Mouse (Mus musculus) embryonic facial prominence, embryonic 14.5 days (tissue): ENCODE measurements around the gene Slc19a1. TPM values are rescaled to one million over a fixed set of nuclear protein-coding genes. Genes with fewer than 3 reads are reported as not detected.
A peak's percentile ranks its signal among the peaks of the same experiment; 100 is the strongest.

ENCODE experiments used
- ATAC-seq: fragments of 200-750 bp; cut with Nextera tagmentation; 2 replicates; pipeline ENCODE4 v1.8.0; 2017; ENCODE audit warnings: low read depth, moderate number of reproducible peaks, moderate TSS enrichment
- DNase-seq: peaks from one replicate; pipeline ENCODE4 v3.0.0-alpha.2; 2015; ENCODE audit warnings: low spot score
- H3K27ac ChIP-seq: fragments of 300-500 bp; sonication (generic); replicated peaks from 2 replicates; pipeline ENCODE4 v1.5.1; 2014; ENCODE audit warnings: low read depth, mild to moderate bottlenecking, low read length, moderate library complexity
- H3K27me3 ChIP-seq: fragments of 300-500 bp; sonication (generic); replicated peaks from 2 replicates; pipeline ENCODE4 v1.6.1; 2014; ENCODE audit warnings: low read length; ENCODE audit not compliant: control insufficient read depth, insufficient read depth
- H3K36me3 ChIP-seq: fragments of 300-500 bp; sonication (generic); 2 replicates; pipeline ENCODE4 v1.6.1; 2014; ENCODE audit warnings: low read length, mixed read lengths; ENCODE audit not compliant: control insufficient read depth, insufficient read depth
- H3K4me1 ChIP-seq: fragments of 300-500 bp; sonication (generic); 2 replicates; pipeline ENCODE4 v1.6.1; 2014; ENCODE audit warnings: antibody characterized with exemption, low read length; ENCODE audit not compliant: control insufficient read depth, insufficient read depth
- H3K4me2 ChIP-seq: fragments of 300-500 bp; sonication (generic); 2 replicates; pipeline ENCODE4 v1.6.1; 2014; ENCODE audit warnings: low read depth, mild to moderate bottlenecking, low read length, moderate library complexity, mixed read lengths
- H3K4me3 ChIP-seq: fragments of 300-500 bp; sonication (generic); 2 replicates; pipeline ENCODE4 v1.5.1; 2014; ENCODE audit warnings: low read depth, mild to moderate bottlenecking, low read length
- H3K9ac ChIP-seq: fragments of 300-500 bp; sonication (generic); 2 replicates; pipeline ENCODE4 v1.6.1; 2014; ENCODE audit warnings: low read depth, mild to moderate bottlenecking, low read length, moderate library complexity, mixed read lengths
- H3K9me3 ChIP-seq: fragments of 300-500 bp; sonication (generic); 2 replicates; pipeline ENCODE4 v1.6.1; 2016; ENCODE audit warnings: low read length; ENCODE audit not compliant: control insufficient read depth
- WGBS: fragments of 180-500 bp; shearing (Covaris S2); extraction: QIAGEN DNeasy Blood & Tissue Kit; methylation state at CpG from one replicate; pipeline ENCODE4 v1.1.7; 2014; 5-methylcytosine and 5-hydroxymethylcytosine counted together
- polyA plus RNA-seq: library from polyadenylated mRNA; unstranded; fragments of >200 nt; fragmentation: Nextera tagmentation; extraction: Ambion mirVana; gene quantifications from 2 replicates; pipeline ENCODE4 v1.2.1, GENCODE M21; 2014

The Slc19a1 gene
- polyA plus RNA-seq, 1 experiment from 2014 or later = 27.8 TPM

GRCm38 (mm10) chr10:77028782-77029296 lies 3.2 kb upstream of the Slc19a1 start:
- no peaks in the 10 kb centered on the region for H3K9me3 ChIP-seq
- no peaks in the 10 kb centered on the region for H3K36me3 ChIP-seq
- no peak overlapping the region for H3K27ac ChIP-seq
- no peak for DNase-seq
- no peaks in the 10 kb centered on the region for H3K27me3 ChIP-seq
- 85% methylated on average over 6 of the region's 6 CpGs for WGBS
- no peak overlapping the region for H3K4me2 ChIP-seq
- H3K4me1 ChIP-seq = peaks cover 6% of the 10 kb centered on the region
- H3K4me3 ChIP-seq = no peak overlapping the region
- ATAC-seq = no peak
- H3K9ac ChIP-seq = no peak overlapping the region

DNA sequence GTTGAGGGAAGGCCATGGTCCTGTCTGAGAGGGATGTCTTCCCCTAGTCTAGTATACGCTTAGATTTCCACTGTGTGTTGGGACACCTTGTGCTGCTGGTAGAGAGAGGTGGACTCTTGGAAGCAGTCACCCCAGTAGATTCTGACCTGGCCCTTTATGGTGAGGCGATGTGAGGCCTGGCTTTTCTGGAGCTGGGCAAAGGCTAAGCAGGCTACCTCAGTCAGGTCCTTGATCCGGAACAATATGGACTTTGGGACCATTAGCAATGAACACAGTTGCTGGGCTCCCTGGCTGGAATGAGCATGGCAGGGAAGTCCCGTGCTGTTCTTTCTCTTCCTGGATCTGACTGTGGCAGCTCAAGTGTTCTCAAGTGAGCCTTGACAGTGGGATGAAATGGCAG lies 2.3 kb upstream of the Slc19a1 start:
- no peak for ATAC-seq
- H3K27me3 ChIP-seq = no peaks in the 10 kb centered on the region

DNA sequence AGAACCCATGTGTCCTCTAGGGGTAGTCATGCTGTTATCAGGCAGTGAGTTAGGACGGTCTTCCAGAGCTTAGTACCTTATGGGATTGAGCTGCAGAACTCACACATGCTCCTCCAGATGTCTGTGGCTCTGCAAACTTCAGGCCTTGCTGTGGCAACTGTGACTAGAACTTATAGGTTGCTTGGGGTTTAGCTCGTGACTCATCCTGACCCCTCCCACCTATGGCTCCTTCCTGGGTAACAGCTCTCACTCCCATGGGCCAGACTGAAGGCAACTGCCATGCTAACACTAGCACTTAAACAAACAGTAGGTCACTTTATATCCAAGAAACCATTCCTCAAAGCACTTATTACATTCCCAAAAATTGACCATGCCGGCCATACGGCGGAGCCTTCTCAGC lies 1.4 kb upstream of the Slc19a1 start:
- H3K4me3 ChIP-seq = no peak overlapping the region
- H3K36me3 ChIP-seq = no peaks in the 10 kb centered on the region
- H3K27ac ChIP-seq = no peak overlapping the region
- ATAC-seq (no peak), DNase-seq (no peak)
- WGBS = 87% methylated on average over 5 of the region's 5 CpGs
- no peaks in the 10 kb centered on the region for H3K9me3 ChIP-seq
- peaks cover 13% of the 10 kb centered on the region for H3K4me1 ChIP-seq
- no peak overlapping the region for H3K4me2 ChIP-seq
- H3K27me3 ChIP-seq = no peaks in the 10 kb centered on the region
- H3K9ac ChIP-seq = no peak overlapping the region

More for the DNA sequence above, 2.3 kb upstream of the Slc19a1 start:
- Histone ChIP-seq H3K9ac (no peak overlapping the region), H3K4me1 (peaks cover 13% of the 10 kb centered on the region), H3K27ac (no peak overlapping the region), H3K36me3 (no peaks in the 10 kb centered on the region), H3K4me2 (no peak overlapping the region), H3K4me3 (no peak overlapping the region), H3K9me3 (no peaks in the 10 kb centered on the region)
- no peak for DNase-seq
- 95% methylated on average over 4 of the region's 4 CpGs for WGBS

GRCm38 (mm10) chr10:77032591-77033322 lies 716 bp downstream of the Slc19a1 start:
- H3K27me3 ChIP-seq = no peaks in the 10 kb centered on the region
- H3K9me3 ChIP-seq = no peaks in the 10 kb centered on the region
- peak overlapping the region; percentile 81 for H3K9ac ChIP-seq
- peak overlapping the region; percentile 34; the same call in 1 of the 2 replicates for H3K27ac ChIP-seq
- H3K36me3 ChIP-seq = no peaks in the 10 kb centered on the region
- ATAC-seq = peak; percentile 95
- under 1% methylated on average over 48 of the region's 49 CpGs for WGBS
- DNase-seq = peak; percentile 98
- H3K4me3 ChIP-seq = peak overlapping the region; percentile 60
- H3K4me1 ChIP-seq = peaks cover 13% of the 10 kb centered on the region
- H3K4me2 ChIP-seq = peak overlapping the region; percentile 93

GRCm38 (mm10) chr10:77033323-77034025 lies 1.4 kb downstream of the Slc19a1 start:
- Histone ChIP-seq H3K9me3 (no peaks in the 10 kb centered on the region), H3K9ac (peak overlapping the region; percentile 81), H3K4me3 (peak overlapping the region; percentile 60), H3K4me1 (peaks cover 13% of the 10 kb centered on the region), H3K27me3 (no peaks in the 10 kb centered on the region), H3K4me2 (peak overlapping the region; percentile 93), H3K27ac (peak overlapping the region; percentile 23; the same call in 1 of the 2 replicates), H3K36me3 (peaks cover 4% of the 10 kb centered on the region; the same call in 1 of the 2 replicates)
- peak; percentile 64 for ATAC-seq
- DNase-seq = peak; percentile 71
- WGBS = 2% methylated on average over 30 of the region's 30 CpGs

- Histone ChIP-seq H3K4me2 (peak overlapping the region; percentile 93; the same call in 1 of the 2 replicates), H3K27ac (no peak overlapping the region), H3K36me3 (peaks cover 17% of the 10 kb centered on the region), H3K4me3 (no peak overlapping the region), H3K9ac (no peak overlapping the region; the same call in 1 of the 2 replicates), H3K4me1 (peaks cover 13% of the 10 kb centered on the region), H3K9me3 (no peaks in the 10 kb centered on the region), H3K27me3 (no peaks in the 10 kb centered on the region)
- ATAC-seq = no peak
- DNase-seq = no peak
- 69% methylated on average over 6 of the region's 6 CpGs for WGBS
These were observed 3.4 kb downstream of the Slc19a1 start for GRCm38 (mm10) chr10:77035487-77035886.

GRCm38 (mm10) chr10:77038579-77039174 lies 6.6 kb downstream of the Slc19a1 start:
- 89% methylated on average over 8 of the region's 8 CpGs for WGBS
- no peak overlapping the region for H3K4me2 ChIP-seq
- H3K4me1 ChIP-seq = peaks cover 9% of the 10 kb centered on the region
- H3K9me3 ChIP-seq = no peaks in the 10 kb centered on the region
- no peak overlapping the region for H3K4me3 ChIP-seq
- peaks cover 47% of the 10 kb centered on the region for H3K36me3 ChIP-seq
- no peak overlapping the region for H3K27ac ChIP-seq
- H3K9ac ChIP-seq = no peak overlapping the region
- no peaks in the 10 kb centered on the region for H3K27me3 ChIP-seq
- ATAC-seq (peak; percentile 56; the same call in 1 of the 2 replicates), DNase-seq (peak; percentile 33)

GRCm38 (mm10) chr10:77048196-77048595 lies 16.2 kb downstream of the Slc19a1 start:
- Histone ChIP-seq H3K36me3 (peaks cover 75% of the 10 kb centered on the region), H3K4me1 (no peaks in the 10 kb centered on the region), H3K27me3 (no peaks in the 10 kb centered on the region), H3K9ac (no peak overlapping the region), H3K9me3 (no peaks in the 10 kb centered on the region), H3K4me2 (no peak overlapping the region), H3K4me3 (no peak overlapping the region), H3K27ac (no peak overlapping the region)
- 69% methylated on average over 4 of the region's 4 CpGs for WGBS
- ATAC-seq = no peak
- DNase-seq = no peak
